Mouse (Mus musculus): ENCODE results near the gene Ank3.

Ank3 gene

DNA sequence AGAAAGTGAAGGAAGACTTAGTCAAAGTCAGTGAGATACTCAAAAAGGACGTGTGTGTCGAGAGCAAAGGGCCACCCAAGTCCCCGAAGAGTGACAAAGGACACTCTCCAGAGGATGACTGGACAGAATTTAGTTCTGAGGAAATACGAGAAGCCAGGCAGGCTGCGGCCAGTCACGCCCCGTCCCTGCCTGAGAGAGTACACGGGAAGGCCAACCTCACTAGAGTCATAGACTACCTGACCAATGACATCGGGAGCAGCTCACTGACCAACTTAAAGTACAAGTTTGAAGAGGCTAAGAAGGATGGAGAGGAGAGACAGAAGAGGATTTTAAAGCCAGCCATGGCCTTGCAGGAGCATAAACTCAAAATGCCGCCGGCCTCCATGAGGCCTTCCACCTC lies 588.9 kb downstream of the Ank3 start:
- CTCF ChIA-PET, result no interaction called here

DNA sequence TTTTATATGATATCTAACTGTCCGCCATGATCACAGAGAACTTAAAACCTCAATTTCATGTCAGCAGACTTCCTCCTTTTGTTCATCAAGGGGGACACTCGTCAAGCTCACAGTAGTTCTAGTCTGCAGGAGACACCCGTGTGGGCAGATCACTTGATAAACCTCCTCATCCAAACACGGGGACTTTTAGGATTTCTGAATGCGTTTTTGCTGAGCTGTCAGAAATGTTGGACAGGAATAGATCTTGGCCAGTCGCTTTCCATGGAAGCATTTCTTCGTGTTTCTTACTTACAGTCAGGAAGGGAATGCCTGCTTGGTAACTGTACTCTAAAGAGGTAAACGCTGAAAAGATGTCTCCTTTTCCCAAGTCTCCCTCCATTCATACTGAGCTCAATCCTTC lies 598.5 kb downstream of the Ank3 start:
- CTCF ChIA-PET, result no interaction called here

DNA sequence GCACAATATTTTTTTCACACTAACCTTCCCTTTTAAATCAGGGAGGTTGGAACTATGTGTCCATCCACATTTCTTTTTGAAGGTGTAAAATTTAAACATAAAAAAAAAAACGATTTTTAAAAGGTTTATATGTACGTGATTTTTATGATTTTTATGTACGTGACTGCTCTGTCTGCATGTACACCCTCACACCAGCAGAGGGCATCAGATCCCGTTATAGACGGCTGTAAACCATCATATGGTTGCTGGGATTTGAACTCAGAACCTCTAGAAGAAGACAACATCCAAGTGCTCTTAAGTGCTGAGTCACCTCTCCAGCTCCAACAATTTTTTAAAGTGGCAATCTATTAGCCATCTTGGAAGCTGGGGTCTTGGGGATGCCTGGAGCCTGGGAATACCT lies 605.5 kb downstream of the Ank3 start:
- CTCF ChIA-PET, result no interaction called here

DNA sequence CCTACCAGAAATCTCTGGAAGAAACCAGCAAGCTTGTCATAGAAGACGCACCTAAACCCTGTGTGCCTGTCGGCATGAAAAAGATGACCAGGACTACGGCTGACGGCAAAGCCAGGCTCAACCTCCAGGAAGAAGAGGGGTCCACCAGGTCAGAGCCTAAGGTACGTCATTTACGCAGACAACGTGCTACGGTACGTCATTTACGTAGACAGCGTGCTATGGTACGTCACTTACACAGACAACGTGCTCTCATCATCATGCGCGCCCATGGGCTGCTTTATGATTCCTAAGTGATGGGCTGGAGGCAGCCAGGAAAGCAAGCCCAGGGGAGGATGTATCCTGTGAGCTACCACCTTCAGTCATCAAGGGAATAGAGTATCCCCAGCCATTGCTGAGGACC lies 606.3 kb downstream of the Ank3 start:
- CTCF ChIA-PET, result no interaction called here

DNA sequence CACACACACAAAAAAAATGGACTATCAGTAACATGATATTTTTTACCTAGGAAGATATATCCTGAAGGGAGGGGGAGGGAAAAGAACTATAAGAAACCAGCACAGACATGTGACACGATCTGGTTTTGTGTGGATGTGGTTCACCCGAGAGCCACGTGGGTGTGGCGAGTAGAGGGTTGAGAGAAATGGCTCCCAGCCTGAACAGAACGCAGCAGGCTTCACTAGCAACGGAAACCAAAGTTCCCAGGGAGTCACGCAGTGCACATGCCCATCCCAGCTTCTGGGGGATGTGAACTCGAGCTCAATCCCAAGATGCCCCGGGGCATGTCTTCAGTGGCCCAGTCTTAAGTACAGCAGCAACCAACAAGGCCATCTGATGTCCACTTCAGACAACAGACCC lies 607.8 kb downstream of the Ank3 start:
- CTCF ChIA-PET, result no interaction called here

DNA sequence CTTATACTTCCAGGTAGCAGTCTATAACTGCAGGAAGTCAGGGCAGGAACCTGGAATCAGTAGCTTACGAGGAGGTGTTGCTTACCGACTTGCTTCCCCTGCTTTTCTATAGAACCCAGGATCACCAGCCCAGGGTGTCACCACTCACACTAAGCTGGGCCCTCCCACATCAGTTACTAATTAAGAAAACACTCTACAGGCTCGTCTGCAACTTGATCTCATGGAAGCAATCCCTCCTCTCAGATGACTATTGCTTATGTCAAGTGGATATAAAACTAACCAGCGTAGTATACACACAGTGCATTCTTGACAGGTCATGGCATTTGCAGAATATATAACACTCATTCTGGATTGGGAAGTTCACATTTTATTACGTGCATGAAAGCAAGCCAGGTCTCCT lies 613.2 kb downstream of the Ank3 start:
- CTCF ChIA-PET, result no interaction called here

DNA sequence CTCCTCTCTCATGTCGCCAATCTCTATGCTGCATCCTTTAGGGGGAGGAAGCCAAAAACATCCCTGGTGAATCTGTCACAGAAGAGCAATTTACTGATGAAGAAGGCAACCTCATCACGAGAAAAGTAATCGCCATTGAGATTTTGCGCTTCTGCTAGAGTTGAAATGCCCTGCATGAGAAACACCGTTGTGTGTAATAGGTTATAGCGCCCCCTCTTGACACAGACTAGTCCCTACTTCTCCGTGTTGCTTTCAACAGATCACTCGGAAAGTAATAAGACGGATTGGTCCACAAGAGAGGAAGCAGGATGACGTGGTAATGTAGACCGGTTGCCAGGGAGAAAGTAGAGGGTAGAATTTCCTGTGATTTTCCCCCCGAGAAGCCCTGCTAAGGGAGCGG lies 615.4 kb downstream of the Ank3 start:
- CTCF ChIA-PET, result no interaction called here

DNA sequence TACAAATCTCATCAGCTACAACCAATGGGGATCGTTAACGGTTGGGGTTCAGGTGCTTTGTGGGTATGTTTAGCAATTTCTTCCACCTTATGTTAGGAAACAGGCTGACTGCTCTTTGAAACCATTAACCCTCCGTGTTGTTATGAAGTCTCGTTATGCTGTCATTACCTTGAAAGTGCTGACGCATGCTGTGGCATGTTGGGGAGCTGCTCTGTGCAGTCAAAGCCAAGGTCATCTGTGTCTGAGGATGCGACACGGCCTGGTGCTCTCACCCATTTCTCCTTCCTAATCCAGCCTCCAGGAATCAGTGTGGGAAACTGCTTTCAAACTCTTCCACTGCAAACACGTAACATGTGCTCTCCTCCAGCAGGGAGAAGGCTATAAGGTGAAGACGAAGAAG lies 616.6 kb downstream of the Ank3 start:
- CTCF ChIA-PET, result no interaction called here

DNA sequence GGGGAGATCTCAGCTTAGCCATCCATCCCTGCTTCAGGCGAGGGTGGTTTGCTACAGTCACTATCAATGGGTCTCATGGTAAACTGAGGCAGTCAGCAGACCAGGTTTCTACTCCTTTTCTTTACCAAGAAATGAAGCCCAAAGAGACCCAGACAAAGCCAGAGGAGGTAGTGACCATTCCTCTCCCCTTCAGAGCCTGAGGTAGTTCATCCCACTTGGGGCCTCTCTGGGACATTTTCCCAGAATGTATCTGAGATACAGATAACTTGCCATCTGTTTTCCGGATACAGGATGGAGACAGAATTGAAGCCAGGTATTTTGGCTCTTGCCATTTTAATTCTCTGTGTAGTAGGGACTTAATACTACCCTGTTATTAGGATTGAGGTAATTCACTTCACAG lies 620.1 kb downstream of the Ank3 start:
- CTCF ChIA-PET, result no interaction called here

DNA sequence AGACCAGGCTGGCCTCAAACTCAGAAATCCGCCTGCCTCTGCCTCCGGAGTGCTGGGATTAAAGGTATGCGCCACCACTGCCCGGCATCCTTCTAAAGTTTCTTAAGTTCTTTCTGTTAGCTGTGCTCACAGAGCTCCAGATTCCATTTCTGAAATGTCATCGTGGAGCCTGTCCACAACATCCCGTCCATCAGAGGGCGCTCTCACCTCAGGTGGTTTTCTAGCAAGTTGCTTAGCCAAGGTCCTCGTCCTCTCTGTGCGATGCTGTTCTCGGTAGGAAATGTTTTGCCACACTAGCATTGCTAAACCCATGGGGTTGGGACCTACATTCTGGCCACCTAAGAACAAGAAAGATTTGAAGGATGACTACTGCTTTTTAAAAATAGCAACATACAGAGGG lies 623.1 kb downstream of the Ank3 start:
- CTCF ChIA-PET, result interaction anchor here (0.5 kb wide), 1 partner anchor 114 kb away, joined by 12 read pairs; no protein-coding TSS in a partner anchor

DNA sequence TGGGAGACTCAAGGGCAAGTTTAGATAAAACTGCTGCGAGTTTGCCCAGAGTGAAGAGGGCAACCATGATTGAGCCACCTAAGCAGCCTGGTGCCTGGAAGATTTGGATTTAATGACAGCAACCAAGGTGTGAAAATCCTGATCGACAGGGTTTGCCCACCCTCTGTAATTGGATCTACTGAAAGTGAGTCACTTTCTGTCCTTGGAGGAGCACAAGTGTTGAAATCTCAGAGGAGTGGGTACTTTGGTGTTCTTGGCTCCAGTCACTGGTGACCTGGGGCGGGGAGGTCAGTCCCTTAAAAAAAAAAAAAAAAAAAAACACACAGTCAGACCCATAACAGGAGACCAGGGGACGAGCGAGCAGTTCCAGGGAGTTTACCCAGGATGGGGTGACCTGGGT lies 624.0 kb downstream of the Ank3 start:
- CTCF ChIA-PET, result no interaction called here

DNA sequence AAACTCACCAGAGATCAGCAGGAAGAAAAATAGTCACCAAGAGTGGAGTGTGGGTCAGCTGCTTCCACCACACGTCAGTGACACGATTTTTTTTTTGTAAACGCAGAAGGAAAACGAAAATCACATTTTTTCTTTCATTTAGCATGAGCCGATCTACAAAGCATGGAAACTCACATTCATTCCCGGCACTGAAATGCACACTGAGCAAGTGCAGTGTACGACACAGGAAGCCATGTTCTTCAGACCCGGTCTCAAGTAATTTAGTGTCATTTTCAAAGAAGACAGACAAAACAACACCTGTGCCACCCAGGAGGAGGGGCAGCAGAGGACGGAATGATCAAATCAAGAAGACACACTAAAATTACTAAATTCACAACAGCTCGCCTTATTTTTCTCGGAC lies 625.3 kb downstream of the Ank3 start:
- CTCF ChIA-PET, result no interaction called here

DNA sequence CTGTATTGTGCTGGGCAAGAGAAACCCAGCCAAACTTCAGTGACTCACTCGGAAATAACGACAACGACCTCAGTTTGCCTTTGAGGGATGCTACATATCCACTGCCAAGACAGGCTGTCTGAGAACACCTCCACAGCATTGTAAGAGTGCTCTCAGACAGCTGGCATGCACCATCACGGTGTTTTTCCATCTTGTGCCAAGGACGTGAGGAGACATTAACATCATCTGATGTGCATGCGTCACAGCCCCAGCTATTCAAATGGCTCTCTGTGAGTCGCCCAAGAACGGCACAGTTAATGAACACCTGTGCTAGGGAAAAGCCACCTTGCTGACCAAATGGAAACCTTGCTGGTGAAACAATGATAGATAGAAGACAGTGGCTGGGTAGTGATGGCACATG lies 633.4 kb downstream of the Ank3 start:
- CTCF ChIA-PET, result no interaction called here

DNA sequence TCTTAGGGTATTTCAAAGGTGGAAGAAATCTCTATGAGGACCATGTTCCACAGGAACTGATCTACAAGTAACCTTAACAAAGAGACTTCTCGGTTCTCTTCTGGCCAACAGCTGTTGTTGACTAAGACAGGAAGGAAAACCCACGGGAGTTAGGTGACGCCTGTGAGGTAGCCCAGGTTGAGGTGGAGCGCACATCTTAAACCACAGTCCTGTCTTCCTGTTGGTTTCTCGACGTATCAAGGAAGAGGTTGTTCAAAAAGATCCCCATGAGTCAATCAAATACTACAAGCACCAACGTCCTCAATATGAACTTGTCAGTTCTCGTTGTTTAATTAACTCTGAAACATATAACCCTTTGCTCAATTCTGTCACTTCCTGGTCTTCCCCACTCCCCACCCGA lies 634.4 kb downstream of the Ank3 start:
- CTCF ChIA-PET, result interaction anchor here (0.7 kb wide), 1 partner anchor 105 kb away, joined by 3 read pairs; no protein-coding TSS in a partner anchor

DNA sequence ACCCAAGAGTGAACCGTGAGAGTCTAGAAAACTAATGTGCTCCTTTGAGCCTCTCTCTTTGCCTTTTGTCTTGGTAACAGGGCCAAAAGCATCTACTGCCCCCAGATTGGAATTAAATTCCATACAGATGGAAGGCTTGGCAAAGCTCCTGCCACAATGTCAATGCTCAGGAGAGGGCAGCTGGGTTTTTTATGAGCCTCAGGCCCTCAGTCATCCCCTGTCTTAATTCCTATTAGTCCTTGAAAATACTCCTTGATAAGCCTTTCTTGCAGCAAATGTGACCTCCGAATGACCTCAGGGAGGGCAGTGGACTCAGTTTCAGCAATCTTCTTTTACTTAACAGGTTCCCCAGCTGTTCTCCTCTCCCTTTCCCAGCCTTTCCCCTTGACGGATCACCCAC lies 635.3 kb downstream of the Ank3 start:
- CTCF ChIA-PET, result no interaction called here

DNA sequence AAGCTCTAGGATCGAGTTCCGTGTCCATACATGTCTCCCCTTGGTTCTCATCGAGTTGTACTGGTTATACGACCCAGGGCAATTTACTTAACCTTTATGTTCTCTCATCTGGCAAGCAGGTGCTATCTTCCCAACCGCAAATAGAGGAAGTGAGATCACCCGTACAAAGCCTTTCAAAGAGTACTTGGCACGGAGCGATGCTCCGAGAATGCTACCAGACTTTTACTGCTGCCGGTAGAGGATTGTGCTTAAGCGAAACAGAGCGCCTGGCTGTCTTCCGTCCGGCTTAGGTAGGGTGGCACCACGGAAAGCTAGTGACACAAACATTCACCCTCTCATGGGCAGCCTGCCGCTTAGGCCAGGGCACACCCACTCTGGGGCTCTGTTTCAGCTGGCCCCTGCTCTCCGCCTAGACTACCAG lies 641.3 kb downstream of the Ank3 start:
- CTCF ChIA-PET, result no interaction called here

DNA sequence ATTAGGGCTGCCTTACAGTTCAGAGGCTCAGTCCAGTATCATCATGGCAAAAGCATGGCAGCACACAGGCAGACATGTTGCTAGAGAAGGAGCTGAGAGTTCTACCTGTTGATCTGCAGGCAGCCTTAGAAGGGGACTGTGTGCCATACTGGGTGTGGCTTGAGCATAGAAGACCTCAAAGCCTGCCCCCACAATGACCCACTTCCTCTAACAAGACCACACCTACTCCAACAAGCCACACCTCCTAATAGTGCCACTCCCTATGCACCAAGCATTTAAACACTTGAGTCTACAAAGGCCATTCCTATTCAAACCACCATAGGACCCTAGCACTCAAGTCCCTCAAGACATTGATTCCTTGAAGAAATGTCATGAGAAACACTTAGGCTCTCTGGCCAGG lies 643.0 kb downstream of the Ank3 start:
- CTCF ChIA-PET, result no interaction called here

DNA sequence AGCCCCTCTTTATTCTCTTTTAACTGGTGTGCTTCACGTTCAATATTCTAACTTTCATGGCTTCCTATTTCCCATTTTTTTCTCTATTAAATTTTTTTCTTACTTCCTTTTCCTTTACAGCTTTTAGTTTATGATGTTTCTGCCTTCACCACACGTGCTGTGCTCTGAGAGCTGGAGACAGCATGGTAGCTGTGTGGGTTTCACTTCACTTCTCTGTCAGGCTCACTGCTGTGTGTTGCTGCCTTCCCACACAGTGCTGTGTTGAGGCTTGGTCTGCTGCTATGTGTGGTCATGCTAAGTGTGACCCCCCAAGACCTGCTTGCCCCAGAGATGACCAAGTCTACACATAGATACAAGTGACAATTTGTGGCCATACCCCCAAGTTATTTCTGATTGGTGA lies 647.1 kb downstream of the Ank3 start:
- CTCF ChIA-PET, result interaction anchor here (1.6 kb wide), 1 partner anchor 51 kb away, joined by 3 read pairs; no protein-coding TSS in a partner anchor

DNA sequence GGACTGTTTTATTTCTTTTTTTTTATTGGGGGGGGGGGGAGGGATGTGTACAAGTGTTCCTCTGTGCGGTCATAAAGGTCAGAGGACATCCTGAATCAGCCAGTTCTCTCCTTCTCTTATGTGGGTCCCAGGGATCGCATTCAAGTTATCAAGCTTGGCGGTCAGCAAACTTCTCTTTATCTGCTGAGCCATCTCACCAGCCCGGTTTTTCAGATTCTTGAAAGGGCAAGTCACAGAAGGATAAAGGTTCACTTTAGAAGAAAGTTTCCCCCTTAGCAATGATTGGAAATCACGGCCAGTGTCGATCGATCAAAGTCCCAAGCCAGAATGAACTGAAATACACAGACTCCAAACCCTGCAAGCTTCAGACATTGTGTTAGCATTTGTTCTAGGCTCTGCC lies 651.2 kb downstream of the Ank3 start:
- CTCF ChIA-PET, result interaction anchor here (0.5 kb wide), 1 partner anchor 172 kb away, joined by 14 read pairs; no protein-coding TSS in a partner anchor

DNA sequence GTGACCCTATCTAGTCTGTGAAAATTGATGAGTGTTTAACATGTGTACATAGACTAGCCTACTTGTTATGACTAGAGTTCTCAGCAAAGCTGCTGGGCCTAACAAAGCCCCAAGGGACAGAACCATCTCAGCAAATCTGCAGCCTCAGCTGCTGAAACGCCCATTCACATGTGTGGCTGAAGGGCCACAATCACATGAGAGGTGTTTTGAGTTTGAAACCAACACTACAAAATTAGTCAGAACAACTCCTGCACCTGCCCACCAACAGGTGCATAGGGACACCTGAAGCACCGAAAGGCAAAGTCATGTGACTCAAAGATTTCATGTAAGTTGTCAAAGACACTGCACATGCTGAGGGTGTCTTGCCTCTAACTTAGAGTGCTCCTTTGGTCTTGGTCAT lies 656.7 kb downstream of the Ank3 start:
- CTCF ChIA-PET, result no interaction called here

DNA sequence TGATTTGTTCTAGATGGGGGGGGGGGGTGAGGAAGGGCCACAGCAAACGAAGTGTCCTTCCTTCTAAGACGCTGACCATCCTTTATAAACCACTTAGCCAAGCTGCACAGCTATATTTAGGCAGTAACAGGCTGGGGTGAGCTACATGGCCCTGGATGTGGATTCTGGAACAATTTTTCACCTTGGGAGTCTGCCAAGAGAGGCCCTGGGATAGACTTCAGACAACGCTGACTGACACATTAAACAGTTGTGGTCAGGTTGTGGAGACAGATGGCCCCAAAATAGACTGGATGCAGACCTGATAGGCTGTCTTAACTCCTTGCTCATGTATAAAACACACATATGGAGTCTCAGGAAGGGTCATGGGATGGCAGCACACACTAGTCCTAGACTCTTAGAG lies 658.5 kb downstream of the Ank3 start:
- CTCF ChIA-PET, result no interaction called here

DNA sequence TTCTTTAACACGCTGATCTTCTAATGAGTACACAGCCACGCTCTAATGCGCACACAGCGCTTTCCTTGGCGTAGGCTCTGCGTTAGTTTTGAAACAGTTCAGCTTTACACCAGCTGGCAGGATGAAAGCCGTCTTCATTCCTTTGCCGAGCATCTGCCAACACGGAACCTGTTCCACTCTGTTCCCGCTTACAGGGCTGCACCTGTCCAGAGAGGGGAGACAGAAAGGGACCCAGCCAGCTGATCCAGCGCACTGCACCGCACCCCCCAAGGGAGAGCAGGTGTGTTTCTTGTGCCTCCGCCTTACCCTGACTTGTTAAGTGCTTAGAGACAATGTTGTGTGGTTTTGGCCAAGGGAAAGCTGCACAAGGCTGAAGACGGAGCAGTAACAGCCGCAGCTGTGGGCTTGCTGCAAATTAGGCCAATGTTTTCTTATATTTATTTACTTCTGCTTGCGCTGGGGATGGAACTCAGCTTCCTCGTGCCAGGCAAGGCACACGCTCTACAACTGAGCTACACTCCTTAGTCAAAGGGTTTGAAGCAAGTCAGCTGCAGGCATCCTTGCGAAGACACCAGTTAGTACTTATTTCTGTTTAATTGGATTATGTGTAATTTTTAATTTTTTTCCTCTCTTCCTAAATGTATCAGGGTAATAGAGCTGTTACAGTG lies 661.6 kb downstream of the Ank3 start:
- CTCF ChIA-PET, result no interaction called here

DNA sequence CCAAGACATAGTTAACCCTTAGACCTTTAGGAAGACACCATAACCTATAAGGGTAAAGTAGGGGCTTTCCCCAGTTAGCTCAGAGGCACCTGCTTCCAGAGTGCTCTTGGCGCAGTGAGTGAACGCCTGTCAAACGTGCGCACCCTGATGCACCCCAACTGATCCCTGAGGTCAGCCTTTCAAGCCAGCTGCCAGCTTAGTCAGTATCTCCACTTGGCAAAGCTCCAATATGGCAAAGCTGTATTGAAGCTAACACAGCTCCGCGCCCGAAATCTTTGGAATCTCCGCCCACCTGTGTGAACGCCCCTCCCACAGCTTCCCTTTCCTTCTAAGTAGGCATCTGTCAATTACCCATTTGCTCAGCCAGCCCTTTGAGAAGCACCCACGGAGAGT lies 662.1 kb downstream of the Ank3 start:
- CTCF ChIA-PET, result no interaction called here

DNA sequence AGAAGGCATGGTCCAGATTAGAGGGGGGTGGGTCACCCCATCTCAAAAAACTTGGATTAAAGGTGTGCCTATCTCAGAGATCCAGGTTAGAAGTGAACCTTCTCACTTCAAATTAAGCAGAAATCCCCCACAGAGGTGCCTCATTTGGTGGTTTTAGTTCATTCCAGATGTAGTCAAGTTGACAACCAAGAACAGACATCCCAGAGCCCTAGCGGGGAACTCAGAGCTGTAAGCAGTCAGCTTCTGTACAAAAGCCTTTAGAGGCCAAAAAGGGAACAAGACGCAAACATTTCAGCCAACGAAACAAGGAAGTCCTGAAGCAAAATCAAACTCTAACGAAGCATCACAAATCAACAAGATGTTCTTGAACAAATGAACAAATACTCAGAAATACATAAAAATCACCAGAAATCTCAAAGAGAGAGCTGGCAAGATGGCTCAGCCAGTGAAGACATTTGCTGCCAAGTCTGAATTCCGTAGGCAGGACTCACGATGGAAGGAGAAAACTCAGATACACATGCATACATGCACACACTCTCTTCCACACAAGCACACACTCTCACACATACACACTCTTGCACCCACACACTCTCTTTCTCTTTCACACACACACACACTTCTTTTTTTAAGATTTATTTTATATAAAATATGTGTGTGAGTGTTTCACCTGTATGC lies 665.4 kb downstream of the Ank3 start:
- CTCF ChIA-PET, result no interaction called here
